Comparison of ENCODE assay signal across 12 mouse cellular contexts in the genomic region with DNA sequence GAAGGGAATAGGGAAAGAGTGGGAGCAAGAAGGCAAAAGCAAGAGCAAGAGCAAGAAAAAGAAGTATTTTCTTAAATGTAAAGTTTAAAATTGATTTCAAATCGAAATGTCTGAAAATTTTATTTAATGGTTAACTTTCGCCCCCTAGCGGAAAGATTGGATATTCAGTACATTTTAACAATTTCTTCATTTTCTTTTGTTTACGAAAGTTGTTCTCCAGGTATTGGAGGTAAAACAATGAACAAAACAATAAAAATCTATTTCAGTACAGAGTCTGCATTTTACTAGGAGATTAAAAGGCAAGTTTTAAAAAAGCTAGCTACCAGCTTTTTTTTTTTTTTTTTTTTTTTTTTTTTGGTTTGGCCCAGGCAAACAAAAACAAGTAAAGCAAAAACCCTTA. TPM values are rescaled to one million over a fixed set of nuclear protein-coding genes. Genes with fewer than 3 reads are reported as not detected.
DNase-seq lines count a peak whose midpoint lies in the region; ATAC-seq lines count a peak whose summit lies in the region.
"Had no signal": no experiment of that assay in that cellular context is flagged by ENCODE, and none has a peak within 500 bp of the region (broad histone marks: within the 10 kb centered on the region; RNA-seq: fewer than 3 reads in every experiment).

No protein-coding gene starts in this region.

- H3K4me1 ChIP-seq in hindbrain, embryonic 11.5 days (replicated peaks; ENCODE audit: control insufficient read depth, insufficient read depth, low read length), result no peaks in the 10 kb centered on the region
- peaks cover 15% of the 10 kb centered on the region for H3K4me1 ChIP-seq in hindbrain, embryonic 12.5 days
- peaks cover 4% of the 10 kb centered on the region; the same call in 1 of the 2 replicates for H3K4me1 ChIP-seq in midbrain, embryonic 11.5 days (ENCODE audit: control insufficient read depth, insufficient read depth, low read length)
- peaks cover 20% of the 10 kb centered on the region for H3K4me1 ChIP-seq in midbrain, embryonic 13.5 days (replicated peaks)

- no peaks in the 10 kb centered on the region for H3K9me3 ChIP-seq in hindbrain, embryonic 11.5 days (ENCODE audit: control insufficient read depth, low read length)
- no peaks in the 10 kb centered on the region for H3K9me3 ChIP-seq in hindbrain, embryonic 12.5 days (replicated peaks)
- no peaks in the 10 kb centered on the region for H3K9me3 ChIP-seq in midbrain, embryonic 11.5 days (ENCODE audit: control insufficient read depth, low read length)
- H3K9me3 ChIP-seq in midbrain, embryonic 13.5 days, result no peaks in the 10 kb centered on the region
- H3K9me3 ChIP-seq: heart, embryonic 12.5 days; megakaryocyte, embryonic 14.5 days had no signal

- no peaks in the 10 kb centered on the region for H3K36me3 ChIP-seq in hindbrain, embryonic 11.5 days (ENCODE audit: control insufficient read depth, insufficient read depth, low read length)
- H3K36me3 ChIP-seq in hindbrain, embryonic 12.5 days, result no peaks in the 10 kb centered on the region
- no peaks in the 10 kb centered on the region for H3K36me3 ChIP-seq in midbrain, embryonic 11.5 days (ENCODE audit: control insufficient read depth, insufficient read depth, low read length)
- H3K36me3 ChIP-seq in midbrain, embryonic 13.5 days, result no peaks in the 10 kb centered on the region
- H3K36me3 ChIP-seq: heart, embryonic 12.5 days had no signal

- H3K9ac ChIP-seq in hindbrain, embryonic 11.5 days (ENCODE audit: low read depth, low read length), result no peak overlapping the region
- no peak overlapping the region for H3K9ac ChIP-seq in hindbrain, embryonic 12.5 days
- no peak overlapping the region for H3K9ac ChIP-seq in midbrain, embryonic 11.5 days (ENCODE audit: low read length)
- H3K9ac ChIP-seq in midbrain, embryonic 13.5 days (replicated peaks), result no peak overlapping the region
- H3K9ac ChIP-seq: heart, embryonic 12.5 days had no signal

- 15% methylated on average over 4 of the region's 4 CpGs for WGBS in hindbrain, embryonic 11.5 days
- WGBS in hindbrain, embryonic 12.5 days, result 18% methylated on average over 4 of the region's 4 CpGs
- WGBS in midbrain, embryonic 11.5 days, result 23% methylated on average over 4 of the region's 4 CpGs
- WGBS in midbrain, embryonic 13.5 days, result 19% methylated on average over 4 of the region's 4 CpGs

- H3K27me3 ChIP-seq in hindbrain, embryonic 11.5 days (ENCODE audit: control insufficient read depth, insufficient read depth, low read length), result no peaks in the 10 kb centered on the region
- H3K27me3 ChIP-seq in hindbrain, embryonic 12.5 days, result no peaks in the 10 kb centered on the region
- no peaks in the 10 kb centered on the region for H3K27me3 ChIP-seq in midbrain, embryonic 11.5 days (ENCODE audit: control insufficient read depth, insufficient read depth, low read length)
- no peaks in the 10 kb centered on the region for H3K27me3 ChIP-seq in midbrain, embryonic 13.5 days
- H3K27me3 ChIP-seq: heart, embryonic 12.5 days; megakaryocyte, embryonic 14.5 days had no signal

- no peak overlapping the region for H3K27ac ChIP-seq in hindbrain, embryonic 11.5 days (ENCODE audit: low read depth, low read length)
- no peak overlapping the region for H3K27ac ChIP-seq in hindbrain, embryonic 12.5 days
- H3K27ac ChIP-seq in midbrain, embryonic 11.5 days (ENCODE audit: low read depth, low read length), result no peak overlapping the region
- H3K27ac ChIP-seq in midbrain, embryonic 13.5 days, result no peak overlapping the region

- intact Hi-C loops in heart, postnatal 25 days (cut with DNase I), result no loop called here

- H3K4me3 ChIP-seq in hindbrain, embryonic 11.5 days (ENCODE audit: low read depth, low read length), result no peak overlapping the region
- no peak overlapping the region for H3K4me3 ChIP-seq in hindbrain, embryonic 12.5 days
- no peak overlapping the region for H3K4me3 ChIP-seq in midbrain, embryonic 11.5 days (ENCODE audit: low read depth, low read length)
- no peak overlapping the region for H3K4me3 ChIP-seq in midbrain, embryonic 13.5 days (replicated peaks)
- H3K4me3 ChIP-seq: heart, embryonic 12.5 days had no signal

- DNase-seq in hindbrain, embryonic 11.5 days (ENCODE audit: low spot score), result peak; percentile 66
- peak; percentile 94 for DNase-seq in midbrain, embryonic 11.5 days (ENCODE audit: low spot score, missing footprints)
- DNase-seq in R1 (ENCODE audit: low read depth, low spot score), result peak; percentile 52
- peak; percentile 75 for DNase-seq in retina, embryonic 14.5 days (ENCODE audit: low spot score)
- DNase-seq in heart, postnatal 25 days (ENCODE audit: low spot score), result no peak
- DNase-seq in adrenal gland, postnatal 4 days (ENCODE audit: low spot score in 2 of 2), result no peak
- DNase-seq: kidney, adult 18-20 months had no signal

- ATAC-seq in hindbrain, embryonic 11.5 days (ENCODE audit: low FRiP score), result no peak
- no peak for ATAC-seq in hindbrain, embryonic 12.5 days (ENCODE audit: low FRiP score)
- no peak for ATAC-seq in midbrain, embryonic 11.5 days (ENCODE audit: low FRiP score)
- no peak for ATAC-seq in midbrain, embryonic 13.5 days

- no peak overlapping the region for H3K4me2 ChIP-seq in hindbrain, embryonic 11.5 days (replicated peaks; ENCODE audit: low read depth, low read length)
- H3K4me2 ChIP-seq in hindbrain, embryonic 12.5 days (replicated peaks), result no peak overlapping the region
- H3K4me2 ChIP-seq in midbrain, embryonic 11.5 days, result no peak overlapping the region
- no peak overlapping the region for H3K4me2 ChIP-seq in midbrain, embryonic 13.5 days (replicated peaks)
- H3K4me2 ChIP-seq: heart, embryonic 12.5 days had no signal

RNA-seq across cellular contexts. Expression of a gene that starts 4.9 kb away (rescaled TPM):
- polyA plus RNA-seq in hindbrain, embryonic 11.5 days (2014; fragmentation: Nextera tagmentation; extraction: Ambion mirVana), result 8.4 and 11.9 TPM in 2 replicates
- 17.9 TPM in 1 of 2 replicates, not detected in the other for polyA plus RNA-seq in hindbrain, embryonic 12.5 days (2016; fragmentation: Nextera tagmentation; extraction: Ambion mirVana)
- 6.3 and 6.8 TPM in 2 replicates for polyA plus RNA-seq in midbrain, embryonic 11.5 days (2014; fragmentation: Nextera tagmentation; extraction: Ambion mirVana)
- polyA plus RNA-seq in midbrain, embryonic 13.5 days (2015; fragmentation: Nextera tagmentation; extraction: Ambion mirVana), result 6.2 TPM in 1 of 2 replicates, not detected in the other
- total RNA-seq in heart, postnatal 25 days (2021), result 10 to 100 TPM; 32.9 to 34.9 TPM
- 100 to 1,000 TPM; 349 to 449 TPM for total RNA-seq in adrenal gland, postnatal 4 days (2021)
- polyA plus RNA-seq: frontal cortex, adult 2 months had no signal

RNA-seq across cellular contexts. Expression of a gene that starts 5.2 kb away (rescaled TPM):
- 7.2 and 10.2 TPM in 2 replicates for polyA plus RNA-seq in hindbrain, embryonic 11.5 days (2014; fragmentation: Nextera tagmentation; extraction: Ambion mirVana)
- polyA plus RNA-seq in hindbrain, embryonic 12.5 days (2016; fragmentation: Nextera tagmentation; extraction: Ambion mirVana), result 5.5 and 9.1 TPM in 2 replicates
- 9.9 and 11.3 TPM in 2 replicates for polyA plus RNA-seq in midbrain, embryonic 11.5 days (2014; fragmentation: Nextera tagmentation; extraction: Ambion mirVana)
- polyA plus RNA-seq in midbrain, embryonic 13.5 days (2015; fragmentation: Nextera tagmentation; extraction: Ambion mirVana), result 4.0 and 5.5 TPM in 2 replicates
- total RNA-seq in heart, postnatal 25 days (2021), result 10 to 100 TPM; 17.2 to 23.4 TPM
- total RNA-seq in adrenal gland, postnatal 4 days (2021), result 100 to 1,000 TPM; 500 to 615 TPM

RNA-seq across cellular contexts. Expression of a gene that starts 10.7 kb away (rescaled TPM):
- polyA plus RNA-seq in hindbrain, embryonic 11.5 days (2014; fragmentation: Nextera tagmentation; extraction: Ambion mirVana), result 31.2 and 31.4 TPM in 2 replicates
- polyA plus RNA-seq in hindbrain, embryonic 12.5 days (2016; fragmentation: Nextera tagmentation; extraction: Ambion mirVana), result 18.2 and 20.9 TPM in 2 replicates
- 43.8 and 43.9 TPM in 2 replicates for polyA plus RNA-seq in midbrain, embryonic 11.5 days (2014; fragmentation: Nextera tagmentation; extraction: Ambion mirVana)
- 18.1 and 20.1 TPM in 2 replicates for polyA plus RNA-seq in midbrain, embryonic 13.5 days (2015; fragmentation: Nextera tagmentation; extraction: Ambion mirVana)
- 10 to 100 TPM; 17.8 to 19.0 TPM for total RNA-seq in heart, postnatal 25 days (2021)
- total RNA-seq in adrenal gland, postnatal 4 days (2021), result 100 to 1,000 TPM; 221 to 240 TPM

RNA-seq across cellular contexts. Expression of a gene that starts 12.3 kb away (rescaled TPM):
- 58.7 and 60.3 TPM in 2 replicates for polyA plus RNA-seq in hindbrain, embryonic 11.5 days (2014; fragmentation: Nextera tagmentation; extraction: Ambion mirVana)
- 52.7 and 56.3 TPM in 2 replicates for polyA plus RNA-seq in hindbrain, embryonic 12.5 days (2016; fragmentation: Nextera tagmentation; extraction: Ambion mirVana)
- 46.4 and 70.6 TPM in 2 replicates for polyA plus RNA-seq in midbrain, embryonic 11.5 days (2014; fragmentation: Nextera tagmentation; extraction: Ambion mirVana)
- 17.7 and 21.2 TPM in 2 replicates for polyA plus RNA-seq in midbrain, embryonic 13.5 days (2015; fragmentation: Nextera tagmentation; extraction: Ambion mirVana)
- total RNA-seq in heart, postnatal 25 days (2021), result 10 to 100 TPM in 1 of 2 experiments, 1 to 10 TPM in 1; 7.9 to 12.1 TPM
- 100 to 1,000 TPM; 373 to 414 TPM for total RNA-seq in adrenal gland, postnatal 4 days (2021)

RNA-seq across cellular contexts. Expression of a gene that starts 12.5 kb away (rescaled TPM):
- polyA plus RNA-seq in hindbrain, embryonic 11.5 days (2014; fragmentation: Nextera tagmentation; extraction: Ambion mirVana), result 14.0 and 15.2 TPM in 2 replicates
- polyA plus RNA-seq in hindbrain, embryonic 12.5 days (2016; fragmentation: Nextera tagmentation; extraction: Ambion mirVana), result 7.2 and 11.9 TPM in 2 replicates
- polyA plus RNA-seq in midbrain, embryonic 11.5 days (2014; fragmentation: Nextera tagmentation; extraction: Ambion mirVana), result 9.9 and 12.6 TPM in 2 replicates
- 7.6 and 8.3 TPM in 2 replicates for polyA plus RNA-seq in midbrain, embryonic 13.5 days (2015; fragmentation: Nextera tagmentation; extraction: Ambion mirVana)
- total RNA-seq in heart, postnatal 25 days (2021), result 10 to 100 TPM in 1 of 2 experiments, 1 to 10 TPM in 1; 5.6 to 14.3 TPM
- 100 to 1,000 TPM; 290 to 321 TPM for total RNA-seq in adrenal gland, postnatal 4 days (2021)

Comparison
In these comparisons a context has a peak if more than half of its experiments do, and no peak if none do; other contexts are left out.
1. DNase-seq: peak in hindbrain, embryonic 11.5 days (single experiment), midbrain, embryonic 11.5 days (single experiment), R1 (single experiment) and retina, embryonic 14.5 days (single experiment); none in heart, postnatal 25 days (single experiment) and adrenal gland, postnatal 4 days (0 of 2).